Mouse (Mus musculus): ENCODE data around the gene Map4k4.

- no peak for TF ChIP-seq CTCF (IDR thresholded peaks at IDR 0.05; ENCODE audit: insufficient read depth, low read length)
- TF ChIP-seq POLR2A (IDR thresholded peaks at IDR 0.05; ENCODE audit: borderline replicate concordance, extremely low read depth, low read depth, low read length) = no peak
Measured at GRCm38 (mm10) chr1:39956712-39957111, 56.0 kb downstream of the Map4k4 start.

All from lung, adult 2 months (tissue).